Mouse (Mus musculus) CH12.LX (cell line): ENCODE measurements at regions not wholly inside any gene's neighbourhood (a gene's known extent, or its start where the extent isn't known, plus 50 kb on each side); places are given as distances from the start of the nearest gene placed in this dataset.

Experiments used
- DNase-seq: peaks from one replicate; pipeline ENCODE4 v3.0.0-alpha.2; 2013; ENCODE audit errors: extremely low read depth
- H3K27ac ChIP-seq: 2 replicates; pipeline ENCODE4 v1.5.1; 2012; ENCODE audit warnings: low read depth, mild to moderate bottlenecking, control low read depth, moderate library complexity; ENCODE audit not compliant: insufficient read depth
- H3K27me3 ChIP-seq: replicated peaks from 2 replicates; pipeline ENCODE3; 2012; ENCODE audit warnings: inconsistent platforms
- H3K36me3 ChIP-seq, 2 experiments: replicated peaks in 1 of 2; 2 replicates each; pipeline versions ENCODE3 to v1.6.1; 2012; ENCODE audit warnings: inconsistent platforms in 1 of 2, low read length in 1 of 2, mild to moderate bottlenecking in 1 of 2, mixed read lengths in 1 of 2, moderate library complexity in 1 of 2; ENCODE audit not compliant: control insufficient read depth in 1 of 2, insufficient read depth in 1 of 2
- H3K4me1 ChIP-seq, 2 experiments: 2 replicates each; pipeline ENCODE4 v1.6.1; 2012; ENCODE audit warnings: inconsistent platforms in 1 of 2, moderate library complexity in 1 of 2; ENCODE audit not compliant: insufficient read depth in 2 of 2, control insufficient read depth in 1 of 2
- H3K4me2 ChIP-seq: 2 replicates; pipeline ENCODE4 v1.6.1; 2012; ENCODE audit warnings: low read depth, mild to moderate bottlenecking, control low read depth; ENCODE audit not compliant: poor library complexity, insufficient read depth, severe bottlenecking
- H3K4me3 ChIP-seq, 3 experiments: fragments of 150-350 bp in 1 of 3; sonication (generic) in 1 of 3; replicated peaks in 1 of 3; 2 replicates each; pipeline versions ENCODE3 to v1.5.1; 2011 to 2012; ENCODE audit warnings: low read depth in 2 of 3, low read length in 2 of 3, mild to moderate bottlenecking in 2 of 3, moderate library complexity in 2 of 3, control low read depth in 1 of 3, improper control_type of control experiment in 1 of 3, inconsistent platforms in 1 of 3, mixed read lengths in 1 of 3; ENCODE audit not compliant: poor library complexity in 1 of 3
- H3K79me2 ChIP-seq: replicated peaks from 2 replicates; pipeline ENCODE4 v1.6.1; 2012; ENCODE audit warnings: mild to moderate bottlenecking, moderate library complexity; ENCODE audit not compliant: control insufficient read depth, poor library complexity, insufficient read depth, severe bottlenecking; ENCODE audit errors: extremely low read depth
- H3K9ac ChIP-seq: 2 replicates; pipeline ENCODE4 v1.6.1; 2012; ENCODE audit warnings: low read depth, mild to moderate bottlenecking, control low read depth, moderate library complexity; ENCODE audit not compliant: insufficient read depth
- H3K9me3 ChIP-seq: replicated peaks from 2 replicates; pipeline ENCODE3; 2012; ENCODE audit warnings: low read length, inconsistent platforms, mixed read lengths
- CTCF ChIP-seq, 2 experiments: IDR thresholded peaks in 1 of 2; conservative IDR thresholded peaks in 1 of 2; 2 replicates each; pipeline ENCODE4 v1.5.1; 2011 to 2012; ENCODE audit warnings: low read depth in 2 of 2, low read length in 2 of 2, improper control_type of control experiment in 1 of 2, inconsistent platforms in 1 of 2, mild to moderate bottlenecking in 1 of 2, moderate library complexity in 1 of 2
- E2F4 ChIP-seq: IDR thresholded peaks from 2 replicates; pipeline ENCODE4 v1.6.1; 2011; ENCODE audit warnings: low read depth, low read length, improper control_type of control experiment; ENCODE audit not compliant: insufficient replicate concordance
- ELF1 ChIP-seq: IDR thresholded peaks from 2 replicates; pipeline ENCODE4 v1.6.1; 2014; ENCODE audit warnings: low read depth, mild to moderate bottlenecking, inconsistent platforms, low read length, improper control_type of control experiment
- GABPA ChIP-seq: IDR thresholded peaks from 2 replicates; pipeline ENCODE4 v1.6.1; 2012; ENCODE audit warnings: low read depth, low read length, improper control_type of control experiment, inconsistent platforms; ENCODE audit not compliant: insufficient replicate concordance
- HCFC1 ChIP-seq: IDR thresholded peaks from 2 replicates; pipeline ENCODE4 v1.6.1; 2012; ENCODE audit warnings: low read depth, mild to moderate bottlenecking, inconsistent platforms, low read length, improper control_type of control experiment
- MAFK ChIP-seq: IDR thresholded peaks from 2 replicates; pipeline ENCODE4 v1.6.1; 2011; ENCODE audit warnings: low read length, improper control_type of control experiment; ENCODE audit not compliant: insufficient replicate concordance
- MAX ChIP-seq: IDR thresholded peaks from 2 replicates; pipeline ENCODE4 v1.6.1; 2011; ENCODE audit warnings: low read length, improper control_type of control experiment
- MXI1 ChIP-seq: IDR thresholded peaks from 2 replicates; pipeline ENCODE4 v1.6.1; 2011; ENCODE audit warnings: mild to moderate bottlenecking, low read depth, low read length, improper control_type of control experiment
- NELFE ChIP-seq: IDR thresholded peaks from 2 replicates; pipeline ENCODE4 v1.6.1; 2011; ENCODE audit warnings: low read depth, low read length, improper control_type of control experiment
- PAX5 ChIP-seq: IDR thresholded peaks from 2 replicates; pipeline ENCODE4 v1.6.1; 2012; ENCODE audit warnings: low read length, inconsistent platforms, mixed read lengths
- POLR2A ChIP-seq: IDR thresholded peaks from 2 replicates; pipeline ENCODE4 v1.6.1; 2011; ENCODE audit warnings: low read depth, mild to moderate bottlenecking, improper control_type of control experiment, low read length
- RAD21 ChIP-seq: IDR thresholded peaks from 2 replicates; pipeline ENCODE4 v1.6.1; 2011; ENCODE audit warnings: low read depth, mild to moderate bottlenecking, low read length, improper control_type of control experiment, moderate library complexity
- SIN3A ChIP-seq: IDR thresholded peaks from 2 replicates; pipeline ENCODE4 v1.6.1; 2012; ENCODE audit warnings: low read length, improper control_type of control experiment, inconsistent platforms
- SMC3 ChIP-seq: IDR thresholded peaks from 2 replicates; pipeline ENCODE4 v1.6.1; 2011; ENCODE audit warnings: low read depth, low read length, improper control_type of control experiment
- UBTF ChIP-seq: IDR thresholded peaks from 2 replicates; pipeline ENCODE4 v1.6.1; 2012; ENCODE audit warnings: low read depth, mild to moderate bottlenecking, inconsistent platforms, low read length, improper control_type of control experiment, moderate library complexity
- USF2 ChIP-seq: conservative IDR thresholded peaks from 2 replicates; pipeline ENCODE4 v1.6.1; 2011; ENCODE audit warnings: low read depth, low read length, improper control_type of control experiment
- ZMIZ1 ChIP-seq: IDR thresholded peaks from 2 replicates; pipeline ENCODE4 v1.6.1; 2012; ENCODE audit warnings: low read depth, mild to moderate bottlenecking, inconsistent platforms, low read length, improper control_type of control experiment
- ZNF384 ChIP-seq: IDR thresholded peaks from 2 replicates; pipeline ENCODE4 v1.6.1; 2012; ENCODE audit warnings: low read depth, low read length, improper control_type of control experiment, inconsistent platforms
- dilution Hi-C: fragments of 300-500 bp; cut with MboI; formaldehyde crosslinking; loops from 2 replicates; pipeline ENCODE4 v1.14.3; 2020; ENCODE audit warnings: low sequenced_read_pairs; ENCODE audit not compliant: extremely low pct_unique_long_range_greater_than_20kb, extremely low pct_ligation_motif_present
- in situ Hi-C: fragments of 300-500 bp; cut with MboI; formaldehyde crosslinking; loops from 3 replicates; pipeline ENCODE4 v1.14.3; 2019; ENCODE audit warnings: low sequenced_read_pairs, low pct_ligation_motif_present, low pct_unique_long_range_greater_than_20kb, mixed read lengths

DNA sequence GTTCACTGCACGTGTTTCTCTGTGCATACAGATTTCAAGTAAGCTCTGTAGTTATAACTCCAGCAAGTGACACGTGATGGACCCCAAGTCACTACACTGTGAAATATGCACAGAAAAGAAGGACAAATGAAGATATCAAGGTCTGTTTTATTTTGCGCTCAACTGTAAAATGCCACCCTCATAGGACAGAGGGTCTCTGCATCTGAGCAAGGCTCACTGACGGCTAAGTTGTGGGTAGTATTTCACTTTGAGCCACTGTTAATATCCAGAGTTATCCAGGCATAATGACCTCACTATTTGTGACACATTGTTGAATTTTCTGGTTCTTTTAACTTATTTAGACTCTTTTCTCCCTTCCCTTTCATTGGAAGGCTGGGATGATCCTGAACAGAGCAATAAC, 210.4 kb upstream of the Dnajc24 start:
- H3K9me3 ChIP-seq = no peaks in the 10 kb centered on the region

DNA sequence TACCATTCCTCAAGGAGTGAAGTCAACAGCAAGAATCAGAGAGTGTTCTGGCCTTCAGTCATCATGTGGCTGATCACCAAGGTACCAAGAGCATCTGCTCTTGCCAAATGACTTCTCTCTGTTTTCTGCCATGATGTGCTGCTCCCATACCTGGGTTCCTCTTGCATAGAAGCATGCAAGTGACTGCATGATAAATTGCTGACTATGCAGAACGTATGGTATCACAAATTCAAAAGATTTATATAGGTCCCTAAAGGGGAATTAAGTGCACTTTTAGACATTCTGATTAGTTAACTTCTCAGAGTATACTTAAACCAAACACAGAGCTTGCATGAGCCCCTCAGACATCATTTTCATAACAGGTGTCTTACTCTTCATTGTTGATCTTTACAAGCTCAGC, 207.4 kb upstream of the Dnajc24 start:
- no peak for DNase-seq
- TF ChIP-seq MAX = no peak
- peak; percentile 72 for TF ChIP-seq MAFK
- no peaks in the 10 kb centered on the region for H3K79me2 ChIP-seq
- H3K9ac ChIP-seq = no peak overlapping the region
- in situ Hi-C loops (no loop called here), dilution Hi-C loops (no loop called here)
- H3K36me3 ChIP-seq = no peaks in the 10 kb centered on the region
- H3K27ac ChIP-seq = no peak overlapping the region
- no peaks in the 10 kb centered on the region for H3K4me1 ChIP-seq
- no peaks in the 10 kb centered on the region for H3K27me3 ChIP-seq
- no peak overlapping the region for H3K4me2 ChIP-seq
- no peak overlapping the region for H3K4me3 ChIP-seq
- no peaks in the 10 kb centered on the region for H3K9me3 ChIP-seq

More for the DNA sequence above, 210.4 kb upstream of the Dnajc24 start:
- Histone ChIP-seq H3K27me3 (no peaks in the 10 kb centered on the region), H3K4me1 (no peaks in the 10 kb centered on the region), H3K79me2 (no peaks in the 10 kb centered on the region), H3K4me3 (no peak overlapping the region), H3K27ac (no peak overlapping the region), H3K36me3 (no peaks in the 10 kb centered on the region), H3K4me2 (no peak overlapping the region), H3K9ac (no peak overlapping the region)
- DNase-seq = no peak
- TF ChIP-seq E2F4 (no peak), USF2 (no peak)
- in situ Hi-C loops (no loop called here), dilution Hi-C loops (no loop called here)

DNA sequence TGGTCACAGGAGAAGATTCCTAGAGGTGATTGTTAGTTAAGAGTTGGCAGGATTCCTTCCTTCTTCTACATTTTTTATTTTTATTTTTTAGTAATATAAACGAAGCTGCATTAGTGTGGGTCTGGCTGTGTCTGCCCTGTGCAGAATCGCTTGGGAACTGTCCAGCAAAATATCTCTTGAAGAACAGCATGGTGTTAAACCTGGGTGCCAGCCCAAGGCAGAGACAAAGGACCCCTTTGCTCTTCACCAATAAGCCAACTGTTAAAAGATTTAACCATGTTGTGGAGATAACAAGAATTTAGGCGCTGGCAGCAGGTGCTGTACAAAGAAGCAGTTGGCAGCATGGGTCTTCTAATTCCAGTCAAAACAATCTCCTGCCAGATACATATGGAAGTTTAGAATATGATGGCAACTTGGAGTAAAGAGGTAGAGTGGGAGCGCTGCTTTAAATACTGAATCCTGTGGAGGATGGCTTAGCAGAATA, 205.5 kb upstream of the Dnajc24 start:
- Histone ChIP-seq H3K36me3 (no peaks in the 10 kb centered on the region), H3K4me1 (no peaks in the 10 kb centered on the region), H3K9me3 (no peaks in the 10 kb centered on the region), H3K4me2 (no peak overlapping the region), H3K4me3 (no peak overlapping the region), H3K27ac (no peak overlapping the region), H3K79me2 (no peaks in the 10 kb centered on the region), H3K9ac (no peak overlapping the region), H3K27me3 (no peaks in the 10 kb centered on the region)
- TF ChIP-seq ZNF384 (no peak), MAX (no peak), NELFE (no peak), SIN3A (no peak), ZMIZ1 (no peak), RAD21 (no peak), SMC3 (no peak), UBTF (no peak), PAX5 (no peak), ELF1 (no peak), CTCF (conservative IDR thresholded peaks at IDR 0.05 in 1 of 2, IDR thresholded peaks at IDR 0.05 in 1 of 2; ENCODE audit: low read depth in 2 of 2, low read length in 2 of 2) (no peak), HCFC1 (no peak), MXI1 (no peak), POLR2A (no peak), GABPA (no peak)
- dilution Hi-C loops = no loop called here
- in situ Hi-C loops = no loop called here
- no peak for DNase-seq
